Mouse (Mus musculus) forebrain, embryonic 16.5 days (tissue): ENCODE results near the gene Jam2. TPM values are rescaled to one million over a fixed set of nuclear protein-coding genes. Genes with fewer than 3 reads are reported as not detected.

Source experiments
- ATAC-seq: fragments of 200-750 bp; cut with Nextera tagmentation; 2 replicates; pipeline ENCODE4 v1.8.0; 2017; ENCODE audit warnings: mild to moderate bottlenecking, moderate library complexity
- H3K27ac ChIP-seq: fragments of 300-500 bp; sonication (generic); 2 replicates; pipeline ENCODE4 v1.5.1; 2014; ENCODE audit warnings: low read length, control low read depth
- H3K27me3 ChIP-seq: fragments of 300-500 bp; sonication (generic); replicated peaks from 2 replicates; pipeline ENCODE4 v1.6.1; 2014; ENCODE audit warnings: low read length; ENCODE audit not compliant: control insufficient read depth, insufficient read depth
- H3K36me3 ChIP-seq: fragments of 300-500 bp; sonication (generic); 2 replicates; pipeline ENCODE4 v1.6.1; 2014; ENCODE audit not compliant: control insufficient read depth, insufficient read depth
- H3K4me1 ChIP-seq: fragments of 300-500 bp; sonication (generic); replicated peaks from 2 replicates; pipeline ENCODE4 v1.6.1; 2014; ENCODE audit warnings: low read length; ENCODE audit not compliant: control insufficient read depth, insufficient read depth
- H3K4me2 ChIP-seq: fragments of 300-500 bp; sonication (generic); 2 replicates; pipeline ENCODE4 v1.6.1; 2014; ENCODE audit warnings: mild to moderate bottlenecking, low read length, control low read depth
- H3K4me3 ChIP-seq: fragments of 300-500 bp; sonication (generic); replicated peaks from 2 replicates; pipeline ENCODE4 v1.5.1; 2014; ENCODE audit warnings: mild to moderate bottlenecking, low read length, control low read depth
- H3K9ac ChIP-seq: fragments of 300-500 bp; sonication (generic); replicated peaks from 2 replicates; pipeline ENCODE4 v1.6.1; 2014; ENCODE audit warnings: low read depth, low read length, control low read depth
- H3K9me3 ChIP-seq: fragments of 300-500 bp; sonication (generic); 2 replicates; pipeline ENCODE4 v1.6.1; 2016; ENCODE audit warnings: low read length; ENCODE audit not compliant: control insufficient read depth
- WGBS: fragments of 180-500 bp; shearing (Covaris S2); extraction: QIAGEN DNeasy Blood & Tissue Kit; methylation state at CpG from one replicate; pipeline ENCODE4 v1.1.7; 2014; 5-methylcytosine and 5-hydroxymethylcytosine counted together
- polyA plus RNA-seq: library from polyadenylated mRNA; unstranded; fragments of >200 nt; fragmentation: Nextera tagmentation; extraction: Ambion mirVana; gene quantifications from 2 replicates; pipeline ENCODE4 v1.2.1, GENCODE M21; 2015

The Jam2 gene
- 15.8 and 18.0 TPM in 2 replicates for polyA plus RNA-seq

GRCm38 (mm10) chr16:84774003-84774703 lies at the start of gene Jam2:
Jam2 (plus strand) TSS chr16:84774123.
- peak; percentile 92 for ATAC-seq
- Histone ChIP-seq H3K9ac (peak within 1 kb of the TSS; percentile 74), H3K4me2 (peak within 1 kb of the TSS; percentile 99), H3K4me3 (peak within 1 kb of the TSS; percentile 81), H3K27ac (peak within 1 kb of the TSS; percentile 91), H3K4me1 (peaks cover 17% of the 10 kb centered on the region), H3K27me3 (no peaks in the 10 kb centered on the region), H3K36me3 (no peaks in the 10 kb centered on the region), H3K9me3 (no peaks in the 10 kb centered on the region)
- under 1% methylated on average over 43 of the region's 43 CpGs for WGBS

GRCm38 (mm10) chr16:84734806-84735165 lies 39.1 kb upstream of the Jam2 start:
- H3K36me3 ChIP-seq, result peaks cover 2% of the 10 kb centered on the region; the same call in 1 of the 2 replicates
- peak overlapping the region; percentile 89 for H3K4me3 ChIP-seq
- H3K4me2 ChIP-seq, result peak overlapping the region; percentile 64
- WGBS, result under 1% methylated on average over 15 of the region's 15 CpGs
- H3K27me3 ChIP-seq, result no peaks in the 10 kb centered on the region
- peak; percentile 67 for ATAC-seq
- H3K27ac ChIP-seq, result peak overlapping the region; percentile 67
- no peaks in the 10 kb centered on the region for H3K9me3 ChIP-seq
- peaks cover 11% of the 10 kb centered on the region for H3K4me1 ChIP-seq
- peak overlapping the region; percentile 84 for H3K9ac ChIP-seq

- peaks cover 11% of the 10 kb centered on the region for H3K4me1 ChIP-seq
- peak within 1 kb of the TSS; percentile 64 for H3K4me2 ChIP-seq
- WGBS, result under 1% methylated on average over 66 of the region's 66 CpGs
- ATAC-seq, result peak; percentile 99
- no peaks in the 10 kb centered on the region for H3K9me3 ChIP-seq
- no peaks in the 10 kb centered on the region for H3K27me3 ChIP-seq
- H3K9ac ChIP-seq, result peak within 1 kb of the TSS; percentile 84
- H3K36me3 ChIP-seq, result no peaks in the 10 kb centered on the region; the same call in 1 of the 2 replicates
- peak within 1 kb of the TSS; percentile 89 for H3K4me3 ChIP-seq
- peak within 1 kb of the TSS; percentile 67 for H3K27ac ChIP-seq
Measured at GRCm38 (mm10) chr16:84735166-84736105, 38.5 kb upstream of the Jam2 start, which contains the start of gene Mrpl39. Mrpl39 (minus strand) TSS chr16:84735742.

- no peak for ATAC-seq
- no peaks in the 10 kb centered on the region for H3K9me3 ChIP-seq
- H3K27ac ChIP-seq, result no peak overlapping the region
- peaks cover 11% of the 10 kb centered on the region for H3K4me1 ChIP-seq
- 72% methylated on average over 3 of the region's 3 CpGs for WGBS
- H3K4me2 ChIP-seq, result no peak overlapping the region
- no peak overlapping the region for H3K9ac ChIP-seq
- H3K36me3 ChIP-seq, result no peaks in the 10 kb centered on the region
- H3K27me3 ChIP-seq, result no peaks in the 10 kb centered on the region
- no peak overlapping the region for H3K4me3 ChIP-seq
Measured at GRCm38 (mm10) chr16:84737358-84737757, 36.6 kb upstream of the Jam2 start.

GRCm38 (mm10) chr16:84744703-84745490 lies 29.0 kb upstream of the Jam2 start:
- no peak overlapping the region for H3K4me2 ChIP-seq
- 0 out of 2 replicates have a peak, but pooled peaks have one; percentile 28 for ATAC-seq
- WGBS, result 45% methylated on average over 10 of the region's 10 CpGs
- no peaks in the 10 kb centered on the region for H3K36me3 ChIP-seq
- H3K4me3 ChIP-seq, result no peak overlapping the region
- H3K27ac ChIP-seq, result no peak overlapping the region
- no peaks in the 10 kb centered on the region for H3K9me3 ChIP-seq
- H3K27me3 ChIP-seq, result no peaks in the 10 kb centered on the region
- H3K9ac ChIP-seq, result no peak overlapping the region
- H3K4me1 ChIP-seq, result no peaks in the 10 kb centered on the region

- no peaks in the 10 kb centered on the region for H3K9me3 ChIP-seq
- ATAC-seq, result no peak
- WGBS, result 79% methylated on average over 6 of the region's 6 CpGs
- H3K4me1 ChIP-seq, result no peaks in the 10 kb centered on the region
- H3K36me3 ChIP-seq, result no peaks in the 10 kb centered on the region
- no peaks in the 10 kb centered on the region for H3K27me3 ChIP-seq
- H3K4me2 ChIP-seq, result no peak overlapping the region
- H3K4me3 ChIP-seq, result no peak overlapping the region
- no peak overlapping the region for H3K27ac ChIP-seq
- no peak overlapping the region for H3K9ac ChIP-seq
Measured at GRCm38 (mm10) chr16:84745721-84746306, 28.1 kb upstream of the Jam2 start.

- Histone ChIP-seq H3K9ac (no peak overlapping the region), H3K27ac (no peak overlapping the region), H3K9me3 (no peaks in the 10 kb centered on the region), H3K27me3 (no peaks in the 10 kb centered on the region), H3K36me3 (no peaks in the 10 kb centered on the region), H3K4me3 (no peak overlapping the region), H3K4me2 (no peak overlapping the region), H3K4me1 (peaks cover under 1% of the 10 kb centered on the region; the same call in 1 of the 2 replicates)
- WGBS, result 88% methylated on average over 8 of the region's 8 CpGs
- no peak for ATAC-seq
Measured at GRCm38 (mm10) chr16:84767956-84768355, 6.0 kb upstream of the Jam2 start.

- H3K27ac ChIP-seq, result no peak overlapping the region
- H3K9ac ChIP-seq, result no peak overlapping the region
- no peak for ATAC-seq
- H3K4me3 ChIP-seq, result no peak overlapping the region
- H3K4me2 ChIP-seq, result no peak overlapping the region
- 49% methylated on average over 4 of the region's 4 CpGs for WGBS
- peaks cover 7% of the 10 kb centered on the region for H3K4me1 ChIP-seq
- no peaks in the 10 kb centered on the region for H3K27me3 ChIP-seq
- H3K36me3 ChIP-seq, result no peaks in the 10 kb centered on the region
- H3K9me3 ChIP-seq, result no peaks in the 10 kb centered on the region
Measured at GRCm38 (mm10) chr16:84769182-84769581, 4.7 kb upstream of the Jam2 start.
